Mouse (Mus musculus): ENCODE measurements at regions not wholly inside any gene's neighbourhood (a gene's known extent, or its start where the extent isn't known, plus 50 kb on each side); places are given as distances from the start of the nearest gene placed in this dataset.
A peak's percentile ranks its signal among the peaks of the same experiment; 100 is the strongest.

DNA sequence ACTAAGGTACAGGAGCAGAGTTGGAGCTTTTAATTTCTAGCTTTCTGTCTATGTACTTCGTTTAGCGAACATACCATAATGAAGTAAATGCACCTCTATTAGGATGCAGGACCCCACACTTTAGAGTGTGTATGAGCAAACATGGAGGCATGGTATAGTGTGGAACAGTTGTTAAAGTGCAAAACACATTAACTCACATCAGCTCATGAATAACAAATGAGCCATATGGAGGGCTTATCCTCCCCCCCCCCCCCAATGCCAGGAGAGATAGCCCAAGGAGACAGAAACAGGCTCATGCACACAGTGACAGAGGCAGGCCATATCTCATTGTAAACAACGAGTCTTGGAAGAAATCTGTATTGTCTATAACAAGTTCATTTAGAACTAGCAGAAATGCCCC lies 270.9 kb upstream of the Sall1 start:
- no peak for DNase-seq

DNA sequence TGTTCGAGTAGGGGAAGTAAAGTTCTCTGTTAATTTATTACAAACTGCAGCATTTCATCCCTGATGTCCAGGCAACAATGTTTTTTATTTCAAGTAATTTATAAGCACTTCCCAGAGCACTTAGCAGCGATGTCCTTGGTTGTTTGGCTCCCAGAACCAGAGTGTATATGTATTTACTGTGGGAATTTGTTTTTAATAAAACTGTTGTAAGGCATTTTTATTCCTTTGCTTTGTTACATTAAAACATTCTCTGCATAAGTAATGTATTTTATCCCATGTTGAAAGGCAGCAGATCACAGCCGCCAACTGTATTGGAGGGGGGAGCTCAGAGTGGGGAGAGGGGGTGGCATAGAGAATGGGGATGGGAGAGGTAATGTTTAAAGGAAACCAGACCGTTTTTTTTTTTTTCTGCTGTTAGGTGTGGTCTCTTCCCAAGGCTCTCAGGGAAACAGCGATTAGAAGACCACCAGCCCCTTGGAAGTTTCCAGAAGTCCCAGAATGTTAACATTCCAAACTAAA lies 266.8 kb upstream of the Sall1 start:
- no peak for DNase-seq

DNA sequence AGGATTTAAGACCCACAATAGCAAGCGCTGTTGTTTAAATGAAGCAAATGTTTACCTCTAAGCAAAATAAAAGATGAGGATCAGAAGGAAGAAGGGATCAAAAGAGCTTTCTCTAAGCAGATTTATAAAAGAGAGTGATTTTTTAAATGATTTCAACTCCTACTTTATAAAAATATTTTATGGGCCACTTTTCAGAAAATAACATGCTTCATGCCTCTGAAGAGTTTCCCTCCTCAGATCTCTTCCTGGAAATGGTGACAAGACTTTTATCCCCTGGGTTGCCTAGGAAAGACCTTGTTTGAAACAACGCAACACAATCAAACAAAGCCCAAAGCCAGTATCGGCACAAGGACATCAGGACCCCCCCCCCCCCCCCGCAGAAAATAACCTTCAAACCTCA lies 265.6 kb upstream of the Sall1 start:
- DNase-seq, result no peak

DNA sequence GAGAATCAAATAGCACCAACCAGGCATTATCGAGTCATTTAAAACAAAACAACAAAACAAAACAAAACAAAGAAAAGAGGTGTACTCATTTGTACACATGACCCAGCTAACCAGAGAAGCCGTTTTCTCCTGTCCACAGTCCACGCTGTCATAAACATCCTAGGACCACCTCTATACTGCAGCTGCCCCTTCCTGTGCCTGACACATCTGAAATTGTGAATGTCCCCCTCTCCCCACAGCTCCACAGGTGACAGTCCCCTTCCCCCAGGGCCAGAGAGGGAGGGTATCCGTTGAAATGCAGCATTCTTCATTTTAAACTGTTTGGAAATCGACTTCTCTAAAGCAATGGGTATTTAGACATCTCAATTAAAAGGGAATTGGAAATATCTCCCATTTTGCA lies 265.0 kb upstream of the Sall1 start:
- no peak for DNase-seq

DNA sequence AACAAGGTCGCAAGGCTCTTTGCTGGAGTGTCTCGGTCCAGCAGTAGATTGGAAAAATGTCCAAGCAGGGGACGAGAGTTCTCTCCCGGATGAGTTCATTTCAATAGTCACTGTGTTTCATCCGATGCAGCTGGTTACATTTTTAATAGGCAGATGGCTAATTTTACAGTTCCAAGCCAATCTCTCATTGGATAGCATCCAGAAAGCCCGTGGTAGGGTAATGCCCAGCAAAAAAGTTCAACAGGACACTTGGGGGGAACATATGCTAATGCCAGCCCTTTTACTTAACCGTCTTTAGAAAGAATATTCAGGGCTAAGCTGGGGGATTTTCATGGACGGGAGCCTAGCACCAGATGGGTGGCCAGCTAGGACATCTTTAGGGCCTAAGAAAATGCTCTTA lies 264.6 kb upstream of the Sall1 start:
- DNase-seq, result peak; percentile 2

DNA sequence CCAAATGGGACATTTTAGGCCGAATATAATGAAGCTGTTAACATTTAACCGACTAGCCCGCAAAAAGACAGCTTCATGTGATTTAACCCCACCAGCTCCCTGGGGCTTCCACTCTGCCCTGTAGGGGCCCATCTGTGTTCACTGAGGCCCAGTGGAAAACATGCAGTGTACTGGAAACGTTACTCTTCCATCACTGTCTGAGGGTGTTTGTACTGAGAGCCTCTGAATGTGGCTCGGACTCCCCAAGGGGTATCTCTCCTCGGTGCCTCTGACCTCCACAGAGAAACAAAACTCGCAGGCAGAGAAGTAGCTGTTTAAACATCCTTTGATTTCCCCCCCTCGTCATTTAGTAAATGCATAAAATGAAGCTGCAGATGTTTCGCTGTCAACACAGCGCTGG lies 263.6 kb upstream of the Sall1 start:
- DNase-seq, result no peak

DNA sequence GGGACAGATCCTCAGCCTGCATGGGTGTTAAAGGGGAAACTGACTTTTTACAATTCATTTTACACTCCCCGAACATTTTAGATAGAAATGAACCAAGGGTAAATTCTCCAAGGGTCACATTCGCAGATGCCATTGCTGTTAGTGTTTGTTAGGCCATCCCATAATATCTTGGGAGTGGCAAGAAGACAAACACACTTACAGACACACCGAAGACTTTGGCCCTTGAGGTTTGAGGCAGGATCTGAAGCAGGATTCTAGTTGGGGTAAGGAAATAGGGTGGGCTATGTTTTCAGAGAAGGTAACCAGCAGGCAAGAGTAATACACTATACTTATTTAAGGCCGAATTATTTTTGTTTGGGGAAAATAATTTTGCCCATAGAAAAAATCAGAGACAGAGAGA lies 263.1 kb upstream of the Sall1 start:
- DNase-seq, result no peak

DNA sequence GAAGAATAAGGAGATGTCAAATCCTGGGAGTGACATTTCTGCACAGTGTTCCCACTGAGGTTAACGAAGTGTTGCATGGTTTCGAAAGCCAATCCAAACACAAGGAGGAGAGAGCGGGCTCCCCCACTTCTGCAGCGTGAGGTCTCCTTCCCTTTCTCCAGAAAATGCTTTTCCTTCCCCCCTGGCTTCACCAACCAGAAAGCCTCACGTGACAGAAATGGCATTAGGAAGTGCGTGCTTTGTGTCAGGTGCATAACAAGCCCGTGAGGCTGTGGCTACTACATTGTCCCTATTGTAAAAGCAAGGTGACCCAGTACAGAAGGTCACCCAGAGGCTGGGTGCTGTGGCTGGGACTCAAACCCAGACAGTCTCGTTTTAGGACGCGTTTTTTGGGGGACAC lies 260.2 kb upstream of the Sall1 start:
- no peak for DNase-seq

DNA sequence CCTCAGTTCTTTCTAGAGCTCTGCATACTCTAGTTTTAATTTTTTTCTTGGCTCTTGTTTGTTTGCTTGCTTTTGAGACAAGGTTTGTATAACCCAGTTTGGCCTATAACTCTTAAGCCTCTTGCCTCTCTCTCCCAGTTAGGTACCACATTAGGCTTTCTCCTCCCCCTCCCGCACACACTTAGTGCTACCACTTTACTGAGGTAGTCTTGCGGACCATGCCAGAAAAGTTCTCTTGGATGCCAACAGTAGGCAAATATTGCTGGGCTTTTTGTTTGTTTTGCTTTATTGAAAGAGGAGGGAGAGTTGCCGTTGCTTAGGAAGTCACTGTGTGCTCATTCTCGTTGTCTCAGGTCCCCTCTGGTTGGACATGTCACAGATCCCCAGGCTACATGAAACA lies 259.4 kb upstream of the Sall1 start:
- DNase-seq, result no peak

DNA sequence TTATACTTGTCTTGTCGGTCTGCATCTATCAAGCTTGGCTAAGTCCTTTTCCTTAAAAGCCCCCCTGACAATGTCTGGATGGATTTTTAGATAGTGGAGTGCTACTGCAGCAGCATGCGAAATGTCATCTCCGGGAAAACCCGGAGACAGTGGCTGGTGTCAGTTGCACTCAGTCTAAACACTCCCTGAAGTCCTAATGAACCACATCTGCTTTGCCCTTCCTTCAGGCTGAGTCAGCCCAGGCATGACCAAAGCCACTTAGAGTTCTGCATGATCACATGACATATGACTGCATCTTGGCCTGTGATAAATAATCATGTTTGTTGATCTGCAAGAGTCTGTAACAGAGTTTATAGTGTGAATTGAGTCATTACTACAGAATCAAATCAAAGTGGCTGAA lies 255.7 kb upstream of the Sall1 start:
- DNase-seq, result no peak

DNA sequence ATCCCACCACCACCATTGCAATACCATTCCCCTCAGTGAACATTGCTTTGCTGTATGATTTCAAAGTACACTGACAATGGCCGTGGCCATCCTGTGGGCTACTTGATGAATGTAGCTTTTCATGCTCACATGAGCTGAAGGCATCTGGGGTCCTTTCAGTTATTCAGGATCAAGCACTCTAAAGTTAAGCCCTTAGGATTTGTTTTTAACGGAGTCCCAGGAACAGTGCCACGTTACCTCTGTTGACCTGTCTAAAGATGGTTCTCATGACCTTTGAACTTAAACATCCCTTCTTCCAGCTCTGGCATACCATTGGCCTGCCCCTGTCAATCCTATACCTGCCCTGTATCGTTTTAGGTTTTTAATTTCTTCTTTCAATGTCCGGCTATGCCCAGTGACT lies 251.7 kb upstream of the Sall1 start:
- DNase-seq, result no peak

DNA sequence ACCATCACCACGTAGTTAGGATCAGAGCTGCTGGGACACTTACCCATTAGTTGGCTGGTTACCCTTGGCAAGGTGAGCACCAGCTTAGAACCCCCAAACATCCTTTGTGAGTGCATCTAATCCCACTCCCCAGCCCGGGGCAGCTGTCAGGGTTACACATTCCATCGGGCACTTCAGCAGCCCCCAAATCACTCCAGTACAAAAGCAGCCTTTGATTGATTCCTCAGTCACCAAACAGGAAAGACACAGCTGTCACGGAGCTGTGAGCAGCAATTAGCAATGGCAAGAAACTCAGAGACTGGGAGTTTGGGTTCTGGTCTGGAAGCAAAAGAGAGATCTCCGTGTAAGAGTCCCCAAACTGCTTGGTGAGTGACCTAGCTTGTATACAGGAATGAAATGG lies 245.1 kb upstream of the Sall1 start:
- no peak for DNase-seq

DNA sequence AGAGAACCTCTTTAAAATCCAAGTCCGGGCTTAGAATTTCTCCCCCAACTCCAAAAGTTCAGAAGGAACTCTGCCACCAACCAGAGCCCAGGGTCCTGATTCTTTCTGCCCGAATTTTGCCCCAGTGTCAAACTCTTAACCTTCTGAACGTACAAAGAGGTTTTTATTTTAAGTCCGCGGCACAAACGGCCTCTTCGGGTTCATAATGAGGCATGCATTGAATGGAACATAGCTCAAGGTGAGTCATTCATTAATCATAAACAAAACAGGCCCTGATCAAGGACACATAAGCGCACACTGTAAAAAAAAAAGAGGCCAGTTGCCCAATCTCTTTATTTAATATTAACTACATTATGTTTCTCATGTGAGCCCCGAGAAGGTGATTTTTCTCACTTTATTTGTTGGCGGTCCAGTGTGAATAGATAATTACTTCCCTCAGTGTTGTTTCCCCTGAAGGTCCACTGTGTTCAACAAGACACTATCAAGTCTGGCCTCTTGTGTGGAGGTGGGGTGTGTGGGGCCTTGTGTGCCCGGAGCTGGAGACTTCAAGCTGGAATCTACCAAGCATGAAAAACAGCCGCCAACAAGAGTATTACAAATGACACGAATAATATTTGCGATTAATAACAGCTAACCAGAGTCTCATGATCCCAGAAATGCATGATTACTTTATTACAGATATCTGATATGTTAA lies 241.1 kb upstream of the Sall1 start:
- no peak for DNase-seq

DNA sequence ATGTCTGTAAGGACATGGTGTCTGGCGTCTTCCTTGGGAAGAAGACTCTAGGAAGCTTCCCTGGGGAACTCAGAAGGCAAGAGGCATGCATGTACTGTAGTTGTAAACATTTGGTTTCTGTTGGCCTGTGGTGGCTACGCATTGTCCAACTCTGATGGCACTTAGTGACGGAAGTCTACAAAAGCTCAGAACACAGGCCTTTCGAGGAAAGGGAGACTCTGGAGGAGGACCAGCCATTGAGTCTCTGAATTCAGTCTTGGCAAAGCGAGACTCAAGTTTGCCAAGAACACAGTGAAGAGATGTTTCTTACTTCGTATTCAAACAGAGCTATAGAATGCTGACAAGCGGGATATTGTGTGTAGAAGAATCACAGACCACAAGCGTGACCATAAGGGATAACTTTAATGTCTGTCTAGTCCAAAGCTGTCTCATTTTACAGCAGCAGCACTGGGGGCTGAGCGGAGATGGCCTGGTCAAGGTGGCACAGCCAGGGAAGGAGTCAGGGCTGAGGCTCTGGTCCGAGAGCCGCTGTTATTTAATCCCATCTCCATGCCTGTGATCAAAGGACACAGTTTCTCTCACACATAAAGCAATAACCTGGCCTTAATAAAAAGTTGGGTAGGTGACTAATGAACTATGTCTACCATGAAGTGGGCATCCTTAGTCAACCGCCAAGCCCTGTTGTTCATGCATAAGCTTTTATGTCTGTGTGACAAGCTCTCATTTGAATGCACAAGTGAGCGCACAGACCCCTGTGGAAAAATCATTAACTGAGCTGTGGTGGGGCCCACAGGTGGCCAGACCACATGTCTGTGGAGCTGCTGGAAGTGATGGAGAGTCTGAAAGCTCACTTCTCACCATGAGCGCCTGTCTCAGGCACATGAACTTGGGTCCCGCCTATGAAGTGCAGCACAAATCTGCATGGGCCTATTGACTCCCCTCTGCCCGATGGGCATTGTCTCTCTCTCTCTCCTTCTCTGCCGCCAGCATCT lies 239.4 kb upstream of the Sall1 start:
- no peak for DNase-seq

DNA sequence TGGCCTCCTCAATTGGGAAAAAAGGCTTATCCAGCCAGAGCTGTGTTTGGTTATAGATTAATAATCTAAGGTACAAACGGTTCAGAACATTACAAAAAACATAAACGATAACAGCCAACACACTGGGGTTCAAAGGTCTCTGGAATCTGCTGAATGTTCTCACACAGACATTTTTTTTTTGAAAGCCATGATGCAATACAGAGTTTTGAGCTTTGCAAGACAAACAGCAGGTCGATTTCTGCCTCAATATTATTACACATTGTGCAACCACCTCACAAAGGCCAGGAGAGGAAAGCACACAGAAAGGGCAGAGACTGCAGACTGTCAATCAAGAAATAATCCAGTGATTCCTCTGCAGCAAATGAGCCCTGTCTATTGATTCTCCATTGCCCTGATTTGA lies 235.9 kb upstream of the Sall1 start:
- no peak for DNase-seq

DNA sequence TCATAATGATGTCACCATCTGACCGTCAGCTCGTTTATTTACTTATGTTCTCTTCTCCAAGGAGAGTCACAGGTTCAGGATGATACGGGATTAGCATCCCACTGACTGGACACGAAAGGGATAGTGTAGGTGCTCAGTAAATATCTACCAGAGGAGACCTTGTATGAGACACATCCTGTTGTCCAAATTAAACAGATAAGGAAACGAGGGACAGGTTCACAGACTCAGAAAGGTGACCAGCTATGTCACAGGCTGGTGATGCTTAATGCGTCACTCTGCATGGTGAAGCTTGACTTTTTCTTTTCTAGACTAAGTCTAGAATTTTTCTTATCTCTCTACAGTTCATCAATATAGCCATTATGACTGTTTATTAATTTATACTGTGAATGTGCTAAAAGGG lies 235.2 kb upstream of the Sall1 start:
- DNase-seq, result no peak

DNA sequence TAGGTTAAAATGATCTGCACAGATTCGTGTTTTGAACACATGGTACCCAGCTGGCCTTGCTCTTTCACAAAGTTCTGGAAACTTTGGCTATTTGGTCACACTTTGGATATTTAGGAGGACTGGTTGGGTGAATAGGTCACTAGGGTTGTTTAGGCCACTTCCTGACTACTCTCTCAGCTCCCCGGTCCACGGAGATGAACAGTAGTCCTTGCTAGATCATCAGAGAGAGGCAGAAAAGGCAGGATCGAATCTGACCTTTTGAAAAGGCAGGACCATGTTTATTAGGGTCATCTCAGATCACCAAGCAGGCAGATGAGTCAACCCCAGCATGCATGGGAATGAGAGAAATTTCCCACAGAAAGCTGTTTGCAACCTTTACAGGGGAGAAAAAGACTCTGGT lies 229.3 kb upstream of the Sall1 start:
- DNase-seq, result no peak

DNA sequence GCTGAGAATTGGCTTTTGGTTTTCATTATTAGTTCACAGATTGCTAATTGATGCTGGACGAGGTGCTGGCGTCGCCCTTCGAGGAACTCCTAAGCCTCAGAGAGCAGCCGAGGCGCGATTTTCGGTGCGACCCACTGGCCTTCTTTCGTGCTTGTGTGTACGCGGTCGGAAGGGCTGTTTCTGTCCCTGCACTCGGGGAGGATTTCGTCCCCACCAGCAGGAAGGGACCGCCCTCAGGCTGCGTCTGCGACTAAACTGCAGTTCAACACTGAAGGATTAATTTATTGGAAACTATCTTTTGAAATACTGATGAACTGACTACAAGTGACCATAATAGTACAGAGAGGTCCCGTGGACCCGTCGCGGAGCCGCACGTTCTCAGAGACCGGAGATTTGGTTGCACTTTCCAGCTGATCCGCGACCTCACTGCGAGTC lies 228.4 kb upstream of the Sall1 start:
- no peak for DNase-seq

DNA sequence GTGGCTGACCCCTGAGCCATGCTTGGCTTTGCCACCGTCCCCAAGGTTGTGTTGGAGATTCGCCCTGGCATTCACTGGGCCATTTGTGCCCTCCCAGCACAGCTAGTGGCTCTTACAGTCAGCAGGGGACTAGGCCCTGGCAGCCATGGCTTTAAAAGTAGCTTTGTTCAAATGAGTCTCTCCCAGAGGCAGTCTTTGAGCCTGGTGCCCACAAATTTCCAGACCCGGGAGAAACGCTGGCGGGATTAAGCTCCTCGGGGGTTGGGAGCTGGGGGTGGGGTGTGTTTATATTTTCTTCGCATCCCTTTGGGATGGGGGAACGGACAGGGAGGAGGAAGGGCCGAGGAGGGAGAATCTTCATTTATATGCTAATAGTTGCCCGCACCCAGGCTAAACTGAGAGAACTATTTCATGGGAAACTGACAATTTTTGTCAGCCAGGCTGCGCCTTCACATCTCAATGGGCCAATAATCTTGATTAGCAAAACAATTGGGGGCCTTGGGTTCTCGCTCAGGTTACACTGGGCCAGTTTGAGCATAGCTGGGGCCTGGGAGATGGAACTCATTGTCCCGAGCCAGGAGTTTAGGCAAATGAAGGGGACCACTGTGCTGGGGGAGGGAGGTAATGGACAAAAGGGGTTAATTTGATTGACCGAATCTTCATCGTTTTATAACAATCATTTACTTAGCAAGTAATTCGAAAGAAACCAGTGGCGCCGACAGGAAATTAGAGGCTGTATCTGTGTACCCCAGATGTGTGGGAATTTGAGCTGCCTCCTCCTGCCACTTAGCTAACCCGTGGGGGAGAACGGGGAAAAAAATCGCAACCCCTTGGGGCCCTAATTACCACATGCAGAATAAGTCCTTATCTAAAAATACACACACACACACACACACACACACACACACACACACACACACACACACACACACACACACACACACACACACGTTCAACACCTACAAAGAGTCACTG lies 227.7 kb upstream of the Sall1 start:
- peak; percentile 16 for DNase-seq

DNA sequence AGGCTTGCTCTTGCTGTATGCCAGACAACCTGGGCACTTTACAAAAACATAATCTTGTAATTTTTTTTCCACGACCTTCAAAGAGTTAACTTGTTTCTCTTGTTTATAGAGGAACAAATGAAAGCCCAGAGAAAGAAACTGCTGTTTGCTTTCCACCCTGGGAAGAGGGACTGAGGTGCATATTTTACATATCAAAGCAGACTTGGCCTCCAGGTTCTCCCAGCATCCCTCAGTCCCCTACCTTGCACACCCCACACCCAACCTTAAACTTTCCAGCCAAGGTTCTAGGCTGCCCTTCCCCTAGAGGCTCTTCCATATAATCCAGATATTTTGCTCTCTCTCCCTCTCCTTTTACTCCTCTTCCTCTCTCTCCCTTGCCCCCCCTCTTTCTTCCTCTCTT lies 226.0 kb upstream of the Sall1 start:
- no peak for DNase-seq

DNA sequence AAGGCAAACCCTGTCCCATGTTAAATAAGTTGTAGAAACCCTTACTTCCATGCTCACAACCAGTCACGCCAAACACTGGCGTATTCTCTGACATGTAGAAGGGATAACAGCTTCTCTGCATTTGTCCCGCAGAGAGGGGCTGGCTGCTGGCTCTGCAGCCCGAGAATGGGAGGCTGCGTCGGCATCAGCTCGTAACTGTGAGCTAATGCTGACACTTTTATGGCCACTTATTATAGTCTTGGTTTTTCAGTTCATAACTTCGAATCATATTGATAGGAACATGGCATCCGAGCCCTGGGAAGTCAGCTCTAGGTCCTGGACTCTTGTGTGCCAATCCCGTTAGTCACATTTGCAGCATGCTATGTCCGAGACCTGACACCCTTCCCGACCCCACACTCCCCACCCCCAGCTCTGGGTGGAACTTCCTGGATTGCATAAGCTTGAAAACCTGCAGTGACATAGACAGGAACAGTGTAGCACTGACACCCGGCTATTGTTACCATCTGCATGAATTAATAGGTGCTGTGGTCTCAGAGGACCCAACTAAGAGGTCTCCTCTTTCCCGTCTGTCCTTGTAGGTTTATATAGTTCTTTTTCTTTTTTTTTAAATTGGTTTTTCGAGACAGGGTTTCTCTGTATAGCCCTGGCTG lies 217.3 kb upstream of the Sall1 start:
- no peak for DNase-seq

DNA sequence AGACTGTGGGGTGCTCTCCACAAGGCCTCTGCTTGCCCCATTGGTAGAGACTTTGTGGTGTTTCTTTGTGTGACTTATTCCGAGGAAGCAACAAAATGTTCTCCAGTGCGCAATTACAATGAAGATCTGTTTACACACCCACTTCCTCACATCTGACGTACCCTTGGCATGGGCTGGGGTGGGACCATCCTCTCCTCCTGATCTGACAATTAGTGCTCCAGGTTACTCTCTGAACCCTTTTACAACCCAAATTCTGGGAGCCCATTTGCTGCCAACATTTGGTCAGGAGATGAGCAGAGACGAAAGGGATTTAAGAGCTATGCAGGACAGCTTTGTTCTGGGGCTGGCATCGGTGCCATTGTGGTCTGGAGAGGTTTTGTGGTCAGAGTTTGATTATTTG lies 215.9 kb upstream of the Sall1 start:
- no peak for DNase-seq

Data from cerebellum, adult 9-10 months (tissue).